Mouse (Mus musculus) stomach, postnatal 0 days (tissue): ENCODE results near the gene Prdm1. TPM values are rescaled to one million over a fixed set of nuclear protein-coding genes. Genes with fewer than 3 reads are reported as not detected.
A peak's percentile ranks its signal among the peaks of the same experiment; 100 is the strongest.

ENCODE experiments used
- ATAC-seq: fragments of 200-750 bp; cut with Nextera tagmentation; 2 replicates; pipeline ENCODE4 v1.8.0; 2017; ENCODE audit not compliant: low FRiP score, low TSS enrichment
- DNase-seq: peaks from one replicate; pipeline ENCODE4 v3.0.0-alpha.2; 2016; ENCODE audit warnings: low spot score
- H3K27ac ChIP-seq: fragments of 300-500 bp; sonication (generic); replicated peaks from 2 replicates; pipeline ENCODE4 v1.5.1; 2014; ENCODE audit warnings: mild to moderate bottlenecking, control low read depth
- H3K27me3 ChIP-seq: fragments of 300-500 bp; sonication (generic); 2 replicates; pipeline ENCODE4 v1.6.1; 2014; ENCODE audit warnings: low read length; ENCODE audit not compliant: control insufficient read depth, insufficient read depth
- H3K36me3 ChIP-seq: fragments of 300-500 bp; sonication (generic); 2 replicates; pipeline ENCODE4 v1.6.1; 2014; ENCODE audit warnings: low read length, mixed read lengths; ENCODE audit not compliant: control insufficient read depth, insufficient read depth
- H3K4me1 ChIP-seq: fragments of 300-500 bp; sonication (generic); replicated peaks from 2 replicates; pipeline ENCODE4 v1.6.1; 2014; ENCODE audit warnings: antibody characterized with exemption; ENCODE audit not compliant: control insufficient read depth, insufficient read depth
- H3K4me2 ChIP-seq: fragments of 300-500 bp; sonication (generic); replicated peaks from 2 replicates; pipeline ENCODE4 v1.6.1; 2014; ENCODE audit warnings: low read depth, mild to moderate bottlenecking, control low read depth, moderate library complexity
- H3K4me3 ChIP-seq: fragments of 300-500 bp; sonication (generic); 2 replicates; pipeline ENCODE4 v1.5.1; 2014; ENCODE audit warnings: low read depth, low read length, control low read depth
- H3K9ac ChIP-seq: fragments of 300-500 bp; sonication (generic); 2 replicates; pipeline ENCODE4 v1.6.1; 2014; ENCODE audit warnings: mild to moderate bottlenecking, low read length, control low read depth, mixed read lengths
- H3K9me3 ChIP-seq: fragments of 300-500 bp; sonication (generic); 2 replicates; pipeline ENCODE4 v1.6.1; 2016; ENCODE audit warnings: low read length; ENCODE audit not compliant: control insufficient read depth
- CTCF ChIP-seq: IDR thresholded peaks from 2 replicates; pipeline ENCODE4 v1.5.1; 2016; ENCODE audit warnings: antibody characterized with exemption, low read depth, mild to moderate bottlenecking, moderate library complexity
- EP300 ChIP-seq: optimal IDR thresholded peaks from 2 replicates; pipeline ENCODE3; 2016; ENCODE audit warnings: antibody characterized with exemption
- WGBS: fragments of 180-500 bp; shearing (Covaris S2); extraction: QIAGEN DNeasy Blood & Tissue Kit; methylation state at CpG from one replicate; pipeline ENCODE4 v1.1.7; 2014; 5-methylcytosine and 5-hydroxymethylcytosine counted together
- polyA plus RNA-seq: library from polyadenylated mRNA; unstranded; fragments of >200 nt; fragmentation: Nextera tagmentation; extraction: Ambion mirVana; gene quantifications from 2 replicates; pipeline ENCODE4 v1.2.1, GENCODE M21; 2015

Gene Prdm1
- polyA plus RNA-seq, 1 experiment from 2014 or later = 5.9 TPM

DNA sequence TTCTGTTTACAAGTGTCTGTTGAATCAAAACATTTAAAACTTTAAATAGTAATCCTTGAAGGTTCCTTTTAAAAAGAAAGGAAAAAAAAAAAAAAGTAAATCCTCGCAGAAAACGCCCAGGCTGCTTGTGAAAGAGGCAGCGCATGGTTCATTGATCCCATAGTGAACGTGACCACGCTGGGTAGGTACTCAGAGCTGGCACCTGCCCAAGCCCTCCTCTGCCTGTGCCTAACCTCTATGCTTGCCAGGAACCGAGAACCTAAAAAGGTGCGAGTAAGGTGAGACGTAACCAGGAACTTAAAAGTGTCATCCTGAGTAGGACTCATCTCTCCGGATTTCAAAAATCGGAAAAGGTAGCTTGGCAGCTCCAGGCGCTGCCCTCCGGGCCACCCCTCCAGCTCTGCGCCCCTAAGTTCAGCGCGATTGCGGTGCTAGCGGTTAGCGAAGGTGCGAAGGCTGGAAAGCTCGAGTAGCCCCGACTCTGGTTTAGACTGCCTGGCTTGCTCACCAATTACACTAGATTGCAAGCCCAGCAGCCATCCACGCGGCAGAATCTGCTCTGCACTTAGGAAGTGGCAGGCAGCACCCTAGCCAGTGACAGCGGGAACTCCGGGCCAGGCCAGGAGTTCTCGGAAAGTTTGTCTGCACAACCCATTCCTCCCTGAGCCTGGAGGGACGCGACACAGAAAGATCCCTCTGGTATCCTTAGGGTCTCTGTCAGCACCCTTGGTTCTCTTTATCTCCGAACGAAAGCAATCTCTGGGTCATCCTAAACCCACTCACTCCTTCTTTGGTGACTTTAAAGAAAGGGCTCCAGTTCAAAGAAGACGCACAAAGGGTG lies 1.3 kb downstream of the Prdm1 start:
- DNase-seq = peak; percentile 43
- Histone ChIP-seq H3K9ac (peak overlapping the region; percentile 45), H3K4me2 (peak overlapping the region; percentile 52), H3K9me3 (no peaks in the 10 kb centered on the region), H3K27ac (no peak overlapping the region), H3K27me3 (peaks cover 14% of the 10 kb centered on the region), H3K4me1 (peaks cover 5% of the 10 kb centered on the region), H3K4me3 (peak overlapping the region; percentile 28), H3K36me3 (no peaks in the 10 kb centered on the region)
- no peak for TF ChIP-seq CTCF
- no peak for TF ChIP-seq EP300
- whole genome bisulfite sequencing = 4% methylated on average over 31 of the region's 31 CpGs
- ATAC-seq = no peak

DNA sequence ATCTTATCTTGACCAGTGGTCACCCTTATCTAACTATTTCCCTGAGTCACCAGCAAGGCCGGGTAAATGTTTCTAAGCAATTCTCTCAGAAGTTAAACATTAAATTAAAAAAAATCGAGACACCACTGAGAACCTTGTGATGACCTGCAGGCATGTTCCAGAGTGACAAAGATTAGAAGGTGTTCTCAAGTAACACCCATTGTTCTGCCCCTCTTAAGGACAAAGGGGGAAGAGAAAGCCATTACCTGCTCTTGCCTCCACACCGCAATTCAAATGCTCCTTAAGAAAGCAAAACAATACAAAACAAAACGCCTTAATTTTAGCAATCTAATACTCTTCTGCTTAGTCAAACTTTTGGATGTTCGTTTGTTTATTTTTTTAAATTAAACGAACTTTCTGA lies 8.1 kb downstream of the Prdm1 start:
- DNase-seq = no peak
- no peak for ATAC-seq
- no peak overlapping the region for H3K27ac ChIP-seq
- WGBS = 38% methylated on average over 6 of the region's 6 CpGs
- no peaks in the 10 kb centered on the region for H3K9me3 ChIP-seq
- TF ChIP-seq EP300 (no peak), CTCF (no peak)
- H3K36me3 ChIP-seq = no peaks in the 10 kb centered on the region
- H3K9ac ChIP-seq = no peak overlapping the region
- no peaks in the 10 kb centered on the region for H3K4me1 ChIP-seq
- H3K4me3 ChIP-seq = no peak overlapping the region
- no peaks in the 10 kb centered on the region for H3K27me3 ChIP-seq
- no peak overlapping the region for H3K4me2 ChIP-seq

DNA sequence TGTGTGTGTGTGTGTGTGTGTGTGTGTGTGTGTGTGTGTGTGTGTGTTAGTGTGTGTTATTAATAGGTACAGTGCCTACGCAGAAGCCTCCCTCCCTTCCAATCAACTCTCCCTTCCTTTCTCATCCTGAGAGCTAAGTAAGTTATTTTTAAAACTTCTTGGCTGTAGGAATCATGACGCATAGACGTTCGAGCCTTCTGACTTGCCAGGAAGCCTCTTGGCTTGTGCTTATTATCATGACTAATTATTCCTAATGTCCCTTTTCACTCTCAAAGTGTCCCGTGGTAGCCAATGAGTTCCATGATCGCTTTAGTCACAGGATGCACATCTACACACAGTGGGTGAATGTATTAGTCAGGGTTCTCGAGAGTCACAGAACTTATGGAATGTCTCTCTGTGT lies 9.7 kb downstream of the Prdm1 start:
- Histone ChIP-seq H3K4me2 (no peak overlapping the region), H3K4me1 (no peaks in the 10 kb centered on the region), H3K36me3 (no peaks in the 10 kb centered on the region), H3K9ac (no peak overlapping the region), H3K27ac (no peak overlapping the region), H3K4me3 (no peak overlapping the region), H3K27me3 (no peaks in the 10 kb centered on the region), H3K9me3 (no peaks in the 10 kb centered on the region)
- 64% methylated on average over 7 of the region's 7 CpGs for WGBS
- TF ChIP-seq EP300 (no peak), CTCF (no peak)
- no peak for ATAC-seq
- no peak for DNase-seq

DNA sequence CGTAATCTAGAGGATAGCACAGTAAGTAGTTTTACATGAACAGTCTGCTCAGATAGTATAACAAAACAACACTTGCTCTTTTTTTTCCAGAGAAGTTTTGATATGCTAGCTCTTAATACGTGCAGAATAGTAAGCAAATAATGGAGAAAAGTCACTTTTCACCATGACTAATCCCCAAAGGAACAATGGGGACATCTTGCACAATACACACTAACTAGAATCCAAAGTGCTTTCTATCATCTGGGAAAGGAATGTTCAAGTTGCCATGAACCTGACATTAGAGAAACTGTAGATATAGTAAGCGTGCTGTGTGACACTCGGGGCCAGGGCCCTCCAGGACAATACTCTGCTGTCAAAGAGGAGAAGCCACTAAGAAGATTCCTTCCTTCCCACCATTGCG lies 15.2 kb downstream of the Prdm1 start:
- Histone ChIP-seq H3K9ac (no peak overlapping the region), H3K27ac (no peak overlapping the region), H3K27me3 (no peaks in the 10 kb centered on the region), H3K4me2 (no peak overlapping the region), H3K36me3 (no peaks in the 10 kb centered on the region), H3K4me1 (no peaks in the 10 kb centered on the region), H3K9me3 (no peaks in the 10 kb centered on the region), H3K4me3 (no peak overlapping the region)
- WGBS = 84% methylated on average over 5 of the region's 5 CpGs
- no peak for ATAC-seq
- no peak for DNase-seq
- no peak for TF ChIP-seq EP300
- TF ChIP-seq CTCF = no peak

DNA sequence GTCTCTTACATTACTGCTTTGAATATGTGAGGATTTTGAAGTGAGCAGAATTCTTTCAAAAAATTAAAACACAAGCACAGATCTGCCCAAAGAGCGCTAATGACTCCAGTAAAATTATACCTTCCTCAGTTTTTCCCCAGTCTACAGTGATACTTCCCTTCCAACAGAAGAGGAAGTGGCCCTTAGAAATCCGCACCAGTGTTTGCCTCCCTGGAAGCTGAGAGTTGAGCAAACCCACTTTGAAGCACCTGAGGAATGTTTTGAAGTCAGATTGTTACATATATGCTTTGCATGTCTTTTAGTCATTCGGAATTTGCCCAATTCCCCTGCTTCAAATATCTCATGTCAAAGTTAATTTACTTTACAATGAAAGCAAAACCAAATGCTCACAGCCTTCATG lies 17.3 kb downstream of the Prdm1 start:
- H3K4me1 ChIP-seq = no peaks in the 10 kb centered on the region
- no peak for TF ChIP-seq CTCF
- no peak for TF ChIP-seq EP300
- 73% methylated on average over 3 of the region's 3 CpGs for WGBS
- DNase-seq = no peak
- no peak overlapping the region for H3K9ac ChIP-seq
- H3K4me2 ChIP-seq = no peak overlapping the region
- no peaks in the 10 kb centered on the region for H3K27me3 ChIP-seq
- H3K36me3 ChIP-seq = no peaks in the 10 kb centered on the region
- no peak overlapping the region for H3K27ac ChIP-seq
- no peaks in the 10 kb centered on the region for H3K9me3 ChIP-seq
- no peak overlapping the region for H3K4me3 ChIP-seq
- no peak for ATAC-seq

DNA sequence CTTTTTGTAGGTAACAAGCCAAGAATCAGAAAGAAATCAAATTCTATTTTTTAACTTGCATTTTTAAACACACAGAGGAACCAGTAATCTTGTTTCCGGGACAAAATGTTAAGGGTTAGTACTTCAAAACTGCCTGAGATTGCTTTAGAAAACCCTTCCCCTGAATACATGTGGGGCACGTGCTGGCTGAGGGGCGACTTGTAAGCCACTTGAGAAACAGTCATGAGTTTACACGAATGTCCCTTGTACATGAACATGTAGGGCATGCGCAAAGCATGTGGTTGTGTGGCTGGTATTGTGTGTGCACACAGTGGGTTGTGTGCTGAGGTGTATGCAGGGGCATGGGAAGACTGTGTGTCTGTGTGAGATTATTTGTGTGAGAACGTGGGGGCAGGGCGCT lies 19.7 kb downstream of the Prdm1 start:
- DNase-seq (no peak), ATAC-seq (no peak)
- Histone ChIP-seq H3K36me3 (no peaks in the 10 kb centered on the region), H3K27me3 (no peaks in the 10 kb centered on the region), H3K9me3 (no peaks in the 10 kb centered on the region), H3K4me2 (no peak overlapping the region), H3K27ac (no peak overlapping the region), H3K4me1 (no peaks in the 10 kb centered on the region), H3K9ac (no peak overlapping the region), H3K4me3 (no peak overlapping the region)
- no peak for TF ChIP-seq EP300
- TF ChIP-seq CTCF = no peak
- WGBS = 87% methylated on average over 7 of the region's 7 CpGs
